Mouse (Mus musculus): ENCODE measurements around the gene Tdrd9.

- TF ChIP-seq CTCF (conservative IDR thresholded peaks at IDR 0.05; ENCODE audit: insufficient read depth, insufficient read length, low read depth, low read length) (no peak), POLR2A (IDR thresholded peaks at IDR 0.05; ENCODE audit: low read depth, low read length) (no peak)
Observed at GRCm38 (mm10) chr12:112111323-112111722, 140.0 kb downstream of the Tdrd9 start.

Data from kidney, adult 2 months (tissue).